Mouse (Mus musculus) liver, embryonic 12.5 days (tissue): ENCODE data around the gene Smap2. TPM values are rescaled to one million over a fixed set of nuclear protein-coding genes. Genes with fewer than 3 reads are reported as not detected.

Experiments used
- ATAC-seq: fragments of 200-750 bp; cut with Nextera tagmentation; 2 replicates; pipeline ENCODE4 v1.8.0; 2017; ENCODE audit warnings: moderate number of reproducible peaks, mild to moderate bottlenecking, moderate library complexity
- H3K27ac ChIP-seq: fragments of 300-500 bp; sonication (generic); 2 replicates; pipeline ENCODE4 v1.5.1; 2016; ENCODE audit warnings: mild to moderate bottlenecking
- H3K27me3 ChIP-seq: fragments of 300-500 bp; sonication (generic); replicated peaks from 2 replicates; pipeline ENCODE4 v1.6.1; 2016; ENCODE audit warnings: mild to moderate bottlenecking, moderate library complexity
- H3K36me3 ChIP-seq: fragments of 300-500 bp; sonication (generic); 2 replicates; pipeline ENCODE4 v1.6.1; 2016; ENCODE audit warnings: mild to moderate bottlenecking, moderate library complexity
- H3K4me1 ChIP-seq: fragments of 300-500 bp; sonication (generic); 2 replicates; pipeline ENCODE4 v1.6.1; 2016
- H3K4me2 ChIP-seq: fragments of 300-500 bp; sonication (generic); 2 replicates; pipeline ENCODE4 v1.6.1; 2016; ENCODE audit warnings: mild to moderate bottlenecking, moderate library complexity
- H3K4me3 ChIP-seq: fragments of 300-500 bp; sonication (generic); 2 replicates; pipeline ENCODE4 v1.5.1; 2016; ENCODE audit warnings: mild to moderate bottlenecking, moderate library complexity
- H3K9ac ChIP-seq: fragments of 300-500 bp; sonication (generic); 2 replicates; pipeline ENCODE4 v1.6.1; 2016; ENCODE audit warnings: mild to moderate bottlenecking, moderate library complexity
- H3K9me3 ChIP-seq: fragments of 300-500 bp; sonication (generic); replicated peaks from 2 replicates; pipeline ENCODE4 v1.6.1; 2016; ENCODE audit warnings: mild to moderate bottlenecking, moderate library complexity
- WGBS: fragments of 180-500 bp; shearing (Covaris S2); methylation state at CpG from one replicate; pipeline ENCODE4 v1.1.7; 2016; ENCODE audit not compliant: insufficient replicate concordance; 5-methylcytosine and 5-hydroxymethylcytosine counted together
- microRNA-seq: library from miRNA; unstranded; fragments of <30 nt; microRNA quantifications from one replicate; pipeline ENCODE4, GENCODE M21; 2017
- polyA plus RNA-seq: library from polyadenylated mRNA; unstranded; fragments of >200 nt; fragmentation: Nextera tagmentation; extraction: Ambion mirVana; gene quantifications from 2 replicates; pipeline ENCODE4 v1.2.1, GENCODE M21; 2016

Smap2 gene
- polyA plus RNA-seq, 1 experiment from 2014 or later = 46.9 TPM

DNA sequence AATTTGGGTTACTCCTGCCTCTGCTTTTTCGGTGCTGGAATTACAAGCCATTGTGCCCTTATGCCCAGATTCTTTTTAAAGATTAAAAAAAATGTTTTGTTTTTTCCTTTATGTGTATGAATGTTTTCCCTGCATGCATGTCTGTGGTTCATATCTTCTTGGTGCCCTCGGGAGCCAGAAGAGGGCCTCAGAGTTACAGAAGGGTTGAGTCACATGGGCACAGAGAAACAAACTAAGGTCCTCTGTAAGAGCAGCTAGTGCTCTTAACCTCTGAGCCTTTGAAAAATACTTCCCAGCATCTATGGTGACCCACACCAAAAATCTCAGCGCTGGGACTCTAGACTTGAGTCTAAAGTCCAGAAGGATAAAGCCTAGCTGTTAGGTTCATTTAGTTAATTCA lies 91.7 kb downstream of the Smap2 start:
- peak overlapping the region; percentile 71 for H3K4me2 ChIP-seq
- H3K4me3 ChIP-seq = peak overlapping the region; percentile 76
- H3K27ac ChIP-seq = peak overlapping the region; percentile 84
- ATAC-seq = peak; percentile 76
- H3K27me3 ChIP-seq = no peaks in the 10 kb centered on the region
- H3K9me3 ChIP-seq = 0 out of 2 replicates have a peak, but pooled peaks cover 5% of the 10 kb centered on the region
- peaks cover 21% of the 10 kb centered on the region for H3K4me1 ChIP-seq
- H3K9ac ChIP-seq = peak overlapping the region; percentile 78
- WGBS = 11% methylated on average over 3 of the region's 3 CpGs
- H3K36me3 ChIP-seq = peaks cover 22% of the 10 kb centered on the region

DNA sequence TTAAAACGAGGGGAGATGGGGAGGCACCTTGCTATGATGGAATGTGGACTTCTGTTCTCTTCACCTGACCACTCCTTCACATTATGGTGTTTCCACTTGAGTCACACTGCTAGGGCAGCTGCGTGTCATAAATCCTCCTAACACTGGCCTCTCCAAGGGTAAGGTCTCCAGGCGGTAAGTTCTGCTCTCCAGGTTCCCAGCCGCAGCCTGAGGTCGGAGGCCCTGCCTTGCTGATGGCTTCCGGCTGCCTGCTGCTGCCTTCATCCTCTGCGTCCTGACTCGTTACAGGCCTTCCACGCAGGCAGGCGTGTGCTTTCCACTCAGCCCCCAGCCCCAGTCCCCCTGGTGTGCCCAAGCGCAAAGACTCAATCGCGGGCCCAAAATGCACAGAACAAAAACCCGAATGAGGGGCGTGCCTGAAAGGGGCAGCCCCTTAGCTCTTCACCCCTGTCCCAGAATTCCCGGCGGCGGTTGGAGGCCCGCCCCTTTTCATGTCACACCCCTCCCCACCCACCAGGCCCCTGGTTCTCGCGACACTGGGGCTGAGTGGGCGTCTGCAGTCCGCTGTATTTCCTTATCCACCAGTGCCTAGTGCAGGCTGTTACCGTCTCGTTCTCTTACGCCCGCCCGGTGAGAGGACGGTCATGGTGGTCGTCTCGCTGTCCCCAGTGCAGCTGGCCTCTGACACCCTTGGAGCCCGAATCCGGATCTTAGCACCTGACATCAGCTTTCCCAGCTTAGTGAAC lies 92.3 kb downstream of the Smap2 start, which contains the start of gene Exo5:
Gene Exo5, minus strand, starts transcription at position 464 of the 746 bp plus-strand sequence.
- H3K27me3 ChIP-seq = no peaks in the 10 kb centered on the region
- H3K4me3 ChIP-seq = peak within 1 kb of the TSS; percentile 76
- peak within 1 kb of the TSS; percentile 71 for H3K4me2 ChIP-seq
- 0 out of 2 replicates have a peak, but pooled peaks cover 4% of the 10 kb centered on the region for H3K9me3 ChIP-seq
- WGBS = under 1% methylated on average over 33 of the region's 33 CpGs
- peak within 1 kb of the TSS; percentile 78 for H3K9ac ChIP-seq
- peak within 1 kb of the TSS; percentile 84 for H3K27ac ChIP-seq
- H3K36me3 ChIP-seq = peaks cover 22% of the 10 kb centered on the region
- ATAC-seq = peak; percentile 99
- peaks cover 21% of the 10 kb centered on the region for H3K4me1 ChIP-seq

- Histone ChIP-seq H3K4me2 (no peak overlapping the region), H3K27ac (no peak overlapping the region), H3K36me3 (peaks cover 22% of the 10 kb centered on the region), H3K4me1 (peaks cover 21% of the 10 kb centered on the region), H3K9ac (no peak overlapping the region), H3K9me3 (0 out of 2 replicates have a peak, but pooled peaks cover under 1% of the 10 kb centered on the region), H3K4me3 (no peak overlapping the region), H3K27me3 (no peaks in the 10 kb centered on the region)
- WGBS = 89% methylated on average over 8 of the region's 8 CpGs
- ATAC-seq = no peak
These were observed 95.6 kb downstream of the Smap2 start for GRCm38 (mm10) chr4:120921461-120921860.

Small RNA genes lying within 50 kb of the gene (microRNA-seq; reads per million reads assigned to microRNA genes)
- gene Mir7015 = 1.1 reads per million

Other genes starting within 250 kb of the Smap2 start
- 64.2 and 66.4 TPM in 2 replicates for gene Nfyc, start 185.7 kb downstream of the Smap2 start, polyA plus RNA-seq
- gene Rims3, start 162.4 kb downstream of the Smap2 start, polyA plus RNA-seq = 0.23 and 0.30 TPM in 2 replicates
- 9.8 and 11.7 TPM in 2 replicates for gene Exo5, start 92.2 kb downstream of the Smap2 start, polyA plus RNA-seq
- gene Zfp69, start 65.5 kb downstream of the Smap2 start, polyA plus RNA-seq = 3.1 and 3.5 TPM in 2 replicates
- 2.7 and 3.7 TPM in 2 replicates for gene Col9a2, start 22.1 kb upstream of the Smap2 start, polyA plus RNA-seq
- 30.8 and 31.9 TPM in 2 replicates for gene Zmpste24, start 81.0 kb upstream of the Smap2 start, polyA plus RNA-seq
- not detected in 2 replicates for gene Tmco2, start 92.0 kb upstream of the Smap2 start, polyA plus RNA-seq
- 16.1 TPM in 2 replicates for gene Rlf, start 197.8 kb upstream of the Smap2 start, polyA plus RNA-seq